Mouse (Mus musculus) WW6 (cell line): Measurements from ENCODE around the gene Cel.
A peak's percentile ranks its signal among the peaks of the same experiment; 100 is the strongest.

Experiments used
- DNase-seq: peaks from one replicate; pipeline ENCODE4 v3.0.0-alpha.2; 2013; ENCODE audit warnings: low read depth, low spot score

The Cel gene

GRCm38 (mm10) chr2:28537634-28537920 lies 25.6 kb downstream of the Cel start:
- no peak for DNase-seq

DNA sequence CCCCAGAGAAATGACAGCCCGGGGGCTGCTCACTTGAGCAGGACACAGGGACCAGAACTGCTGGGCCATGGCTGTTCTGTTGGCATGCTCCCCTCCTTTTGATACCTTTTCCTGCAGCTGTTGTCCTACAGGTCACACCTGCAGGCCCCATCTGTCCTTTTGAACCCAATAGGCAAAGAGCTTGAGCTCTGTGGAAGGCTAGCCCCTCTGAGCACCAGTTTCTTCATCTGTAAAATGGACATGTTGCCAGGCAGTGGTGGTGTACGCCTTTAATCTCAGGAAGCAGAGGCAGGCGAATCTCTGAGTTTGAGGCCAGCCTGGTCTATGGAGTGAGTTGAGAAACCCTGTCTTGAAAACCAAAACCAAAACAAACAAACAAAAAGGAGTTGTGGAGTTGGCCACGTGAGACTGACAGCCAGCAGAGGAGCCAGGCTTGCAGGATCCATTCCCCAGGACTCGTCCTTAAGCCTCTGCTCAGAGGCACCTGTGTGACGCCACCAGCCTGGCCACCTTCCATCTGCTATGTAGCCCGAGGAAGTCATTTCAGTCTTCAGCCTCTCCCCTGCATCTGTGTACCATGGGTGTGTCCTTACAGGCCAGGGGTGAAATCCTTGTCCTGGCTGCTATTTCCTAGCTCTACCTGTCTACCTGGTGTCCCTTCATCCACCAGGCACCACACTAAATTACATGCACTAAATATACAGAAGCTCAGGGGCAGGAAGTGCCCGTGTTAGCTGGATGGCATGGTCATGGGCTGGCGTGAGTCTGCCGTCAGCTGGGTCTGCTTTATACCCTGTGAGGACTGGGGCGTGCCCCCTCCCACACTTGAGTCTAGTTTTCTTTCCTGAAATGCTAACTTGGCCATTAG lies 26.2 kb downstream of the Cel start:
- no peak for DNase-seq

DNA sequence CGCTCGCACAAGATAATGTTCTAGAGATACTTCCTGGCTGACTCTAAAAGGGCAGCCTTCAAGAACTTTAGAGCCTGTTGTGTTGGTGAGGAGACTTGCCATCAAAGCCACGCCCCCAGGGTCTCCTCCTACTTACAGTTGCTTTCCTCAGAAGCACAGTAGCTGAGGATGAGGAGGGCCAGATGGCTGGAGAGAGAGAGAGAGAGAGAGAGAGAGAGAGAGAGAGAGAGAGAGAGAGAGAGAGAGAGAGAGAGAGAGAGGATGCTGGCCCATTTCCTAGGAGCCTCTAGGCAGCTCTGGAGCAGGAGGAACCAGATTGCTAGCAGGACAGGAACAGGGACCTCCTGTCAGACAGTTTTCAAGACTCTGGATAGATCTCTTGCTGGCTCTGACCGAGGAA lies 27.0 kb downstream of the Cel start:
- DNase-seq: no peak

DNA sequence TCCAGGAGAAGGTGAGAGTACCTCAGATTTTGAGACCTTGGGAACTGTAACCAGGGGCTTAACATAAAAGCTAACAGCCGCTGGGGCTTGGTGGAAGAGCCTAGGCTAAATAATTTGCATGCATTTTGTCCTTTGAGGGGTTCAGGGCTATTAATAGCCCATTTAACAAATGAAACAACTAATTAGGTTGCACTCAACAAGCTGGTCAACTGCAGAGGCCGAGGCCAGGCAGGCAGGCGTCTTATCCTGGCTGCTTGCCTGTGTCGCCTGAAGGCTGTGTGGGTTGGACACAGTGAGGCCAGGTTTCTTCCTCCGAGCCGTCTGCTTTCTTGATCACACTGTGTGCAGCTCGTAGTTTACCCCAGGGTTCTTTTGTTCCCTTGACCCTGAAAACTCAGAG lies 27.6 kb downstream of the Cel start:
- DNase-seq: no peak

DNA sequence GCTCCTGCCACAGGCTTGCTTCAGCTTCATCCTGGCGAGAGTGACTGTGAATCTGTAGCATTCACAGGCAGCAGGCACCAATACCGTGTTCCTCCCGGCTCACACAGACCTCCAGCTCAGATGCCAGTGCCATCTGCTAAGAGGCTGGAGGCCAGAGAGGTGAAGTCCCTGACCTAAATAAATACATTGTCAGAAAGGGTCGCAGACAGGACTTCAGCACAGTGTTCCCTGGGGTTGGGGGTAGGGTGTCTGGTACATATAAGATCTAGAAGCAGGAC lies 28.0 kb downstream of the Cel start:
- no peak for DNase-seq

DNA sequence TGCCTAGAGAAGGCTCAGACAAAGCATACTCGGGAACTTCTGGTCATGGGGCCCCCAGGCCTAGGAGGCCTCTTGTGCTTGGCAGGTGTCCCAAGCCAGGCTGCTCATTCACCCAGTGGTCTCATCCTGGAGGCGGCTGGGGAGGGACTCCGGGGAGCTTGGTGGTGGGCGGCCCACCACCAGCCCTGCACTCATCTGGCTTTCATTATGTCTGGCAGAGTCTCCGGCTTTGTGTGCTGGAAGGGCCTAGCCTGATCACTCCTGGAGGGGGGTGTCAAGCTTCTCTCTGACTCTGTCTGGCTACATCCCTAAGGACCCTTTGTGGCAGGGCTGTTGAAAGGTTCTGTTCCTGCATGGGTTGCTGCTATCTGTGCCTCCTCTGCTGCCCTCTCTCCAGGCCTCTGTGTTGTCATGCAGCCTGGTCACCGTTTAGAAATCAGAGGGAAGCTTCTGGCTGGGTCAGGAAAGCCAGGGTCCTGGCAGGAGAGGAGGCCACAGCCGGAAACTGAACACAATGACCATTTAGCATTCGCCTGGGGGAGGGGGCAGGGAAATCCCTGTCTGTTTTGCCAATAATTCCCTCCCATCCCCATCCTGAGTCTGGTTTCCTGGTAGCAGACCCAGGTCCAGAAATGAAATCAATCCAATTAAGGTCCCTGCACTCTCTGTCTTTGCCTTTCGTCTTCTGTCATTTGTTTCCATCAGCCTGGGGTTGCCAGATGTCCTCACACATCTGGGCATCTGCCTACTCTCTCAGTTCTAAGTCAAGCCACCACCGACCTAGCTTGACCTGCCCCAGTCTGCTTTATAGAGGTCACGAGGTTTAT lies 28.6 kb downstream of the Cel start:
- no peak for DNase-seq

- DNase-seq: no peak
Observed at GRCm38 (mm10) chr2:28533901-28534435, 29.2 kb downstream of the Cel start.

- DNase-seq: peak; percentile 67
Observed at GRCm38 (mm10) chr2:28532938-28533771, 30.0 kb downstream of the Cel start.

GRCm38 (mm10) chr2:28530311-28530710 lies 32.9 kb downstream of the Cel start:
- DNase-seq: no peak

GRCm38 (mm10) chr2:28529856-28530255 lies 33.3 kb downstream of the Cel start:
- no peak for DNase-seq

DNA sequence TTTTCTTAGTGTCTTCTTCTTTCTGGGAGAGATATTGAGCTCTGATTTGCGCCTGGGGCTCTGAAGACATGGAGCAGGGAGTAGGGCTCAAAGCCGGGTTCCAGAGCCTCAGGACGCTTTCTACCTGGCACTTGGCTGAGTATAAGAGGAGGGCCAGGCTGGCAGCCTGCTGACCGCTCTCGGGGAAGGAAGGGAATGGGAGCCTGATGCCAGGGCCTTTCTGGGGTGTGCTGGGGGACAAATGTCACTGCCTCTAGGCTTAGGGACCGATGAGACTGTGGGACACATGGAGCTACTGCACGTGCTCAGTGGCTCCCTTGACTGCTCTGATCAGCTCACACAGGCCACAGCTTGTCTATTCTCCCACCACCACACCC lies 34.9 kb downstream of the Cel start:
- no peak for DNase-seq

DNA sequence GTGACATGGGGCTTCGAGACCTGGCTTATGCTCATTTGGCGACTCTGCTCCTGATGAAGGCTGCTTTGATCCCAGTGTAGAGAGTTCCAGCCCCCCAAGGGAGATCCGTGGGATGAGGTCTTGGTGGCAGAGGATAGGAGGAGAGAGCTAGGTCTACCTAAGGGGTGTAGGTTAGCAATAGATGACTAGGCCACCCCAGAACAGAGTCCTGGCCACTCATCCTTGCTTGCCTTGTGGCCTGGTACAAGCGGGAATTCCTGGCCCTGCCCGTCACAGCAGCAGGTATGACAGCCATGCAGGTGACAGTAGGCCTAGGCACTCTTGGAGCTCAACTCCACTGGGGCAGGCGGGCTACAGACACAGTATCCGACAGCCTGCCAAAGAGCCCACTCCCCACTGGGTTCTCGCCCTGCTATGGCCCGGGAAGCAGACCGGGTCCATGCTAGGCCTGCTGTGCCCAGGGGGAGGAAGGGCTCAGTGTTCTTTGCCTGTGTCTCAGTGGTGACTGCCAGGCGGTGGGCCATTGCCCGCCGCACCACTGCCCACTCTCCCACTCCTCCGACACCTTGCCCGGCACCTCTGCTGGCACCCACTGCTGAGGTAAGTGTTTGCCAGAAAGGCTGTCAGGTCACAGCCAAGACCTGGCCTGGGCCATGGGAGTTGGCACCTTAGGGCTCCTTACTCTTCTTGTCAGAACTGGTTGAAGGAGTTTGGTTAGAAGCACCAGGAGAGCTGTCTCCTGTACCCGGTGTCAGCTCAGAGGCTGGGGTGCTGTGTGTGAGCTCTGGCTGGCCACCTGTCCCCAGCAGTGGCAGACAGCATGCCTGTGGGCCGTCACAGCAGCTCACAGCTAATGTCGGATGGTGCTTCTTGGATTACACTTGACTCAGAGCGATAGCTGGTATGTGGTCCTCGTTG lies 35.5 kb downstream of the Cel start:
- no peak for DNase-seq

- no peak for DNase-seq
Observed at GRCm38 (mm10) chr2:28525943-28526876, 37.0 kb downstream of the Cel start.

DNA sequence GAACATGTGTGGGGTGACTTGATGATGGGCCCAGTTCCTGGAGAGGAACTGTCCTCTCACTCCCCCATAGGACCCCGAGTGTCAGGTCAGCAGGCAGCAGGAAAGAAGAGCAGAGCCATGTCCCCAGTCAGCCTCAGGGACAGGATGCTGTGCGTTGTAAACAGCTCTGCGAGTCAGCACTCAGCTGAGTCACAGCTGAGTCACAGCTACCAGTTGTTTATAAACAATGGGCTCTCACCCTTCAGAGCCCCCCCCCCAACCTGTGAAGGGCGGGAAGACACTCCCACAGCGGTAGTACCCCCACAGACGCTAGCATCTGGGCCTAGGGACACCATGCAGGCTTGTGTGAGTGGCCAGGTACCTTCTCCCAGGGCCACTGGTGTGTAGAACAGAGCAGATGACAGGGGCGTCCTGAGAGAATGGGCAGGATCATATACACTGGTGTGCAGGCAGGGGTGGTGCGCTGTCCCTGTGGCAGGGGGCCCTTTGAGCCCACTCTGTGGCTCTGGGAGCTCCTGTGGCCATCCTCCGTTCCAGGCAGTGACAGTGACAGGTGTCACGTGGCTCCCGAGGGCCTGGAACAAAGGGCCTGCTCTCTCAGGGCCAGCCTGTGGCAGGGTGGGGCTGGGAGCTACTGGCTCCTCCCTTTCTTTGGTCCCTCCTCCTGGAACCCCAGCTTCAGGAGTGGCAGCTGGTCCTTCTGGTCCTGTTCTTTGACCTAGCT lies 37.8 kb downstream of the Cel start:
- DNase-seq: no peak

DNA sequence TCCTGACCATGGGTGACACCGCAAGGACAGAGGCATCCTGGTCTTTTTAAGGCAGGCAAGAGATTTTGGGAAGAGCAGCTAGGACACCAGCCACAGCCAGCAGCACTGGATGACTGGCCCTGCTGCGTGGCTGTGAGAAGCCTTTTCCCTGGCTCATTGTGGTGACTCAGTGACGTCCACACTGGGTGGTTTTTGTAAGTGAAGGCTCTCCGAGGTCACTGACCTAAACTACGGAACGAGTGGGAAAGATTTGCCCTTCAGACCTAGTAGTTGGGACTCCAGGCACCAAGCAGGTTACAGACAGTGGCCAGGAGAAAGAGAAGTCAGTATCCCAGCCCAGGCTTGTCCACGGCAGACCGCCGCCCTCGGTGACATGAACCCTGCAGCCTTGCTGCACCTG lies 38.8 kb downstream of the Cel start:
- DNase-seq: no peak

DNA sequence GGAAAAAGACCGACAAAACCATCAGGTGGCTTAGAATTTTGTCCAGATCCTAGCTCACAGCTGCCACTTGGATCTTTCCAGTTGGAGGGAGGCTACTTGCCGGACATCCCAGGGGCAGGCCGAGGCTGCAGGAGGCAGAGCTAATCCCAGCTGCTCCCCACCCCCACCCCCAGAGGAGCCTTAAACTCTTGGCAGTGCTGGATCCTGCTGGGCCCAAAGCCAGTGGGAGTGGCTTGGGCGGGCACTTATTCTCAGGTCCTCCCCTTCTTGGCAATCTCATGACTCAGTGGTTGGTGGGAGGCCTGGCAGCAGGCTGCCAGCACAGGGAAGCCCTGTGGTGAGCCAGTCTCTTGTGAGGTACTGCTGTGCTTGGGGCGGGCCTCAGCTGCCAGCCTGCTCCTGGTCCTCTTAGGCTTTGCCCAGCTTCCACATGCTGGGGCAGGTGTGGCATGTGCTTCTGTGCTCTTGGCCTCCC lies 39.5 kb downstream of the Cel start:
- no peak for DNase-seq

DNA sequence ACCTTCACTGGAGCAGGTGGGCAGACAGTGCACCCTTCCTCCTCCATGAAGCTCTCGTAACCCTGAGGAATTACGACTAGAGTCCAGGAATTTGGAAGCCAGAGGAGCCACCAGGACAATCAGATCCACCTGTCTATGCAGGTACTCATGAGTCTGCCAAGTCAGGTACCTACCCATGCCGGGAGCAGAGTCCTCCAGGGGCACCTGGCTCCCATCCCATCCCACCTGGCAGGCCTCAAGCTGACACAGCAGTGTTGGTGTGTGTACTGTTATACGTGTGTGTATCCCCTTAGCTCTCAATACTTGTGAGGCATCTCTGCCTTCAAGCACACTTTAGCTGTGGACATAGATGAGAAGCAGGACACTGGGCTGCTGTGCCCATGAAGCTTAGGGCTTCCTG lies 41.0 kb downstream of the Cel start:
- no peak for DNase-seq

DNA sequence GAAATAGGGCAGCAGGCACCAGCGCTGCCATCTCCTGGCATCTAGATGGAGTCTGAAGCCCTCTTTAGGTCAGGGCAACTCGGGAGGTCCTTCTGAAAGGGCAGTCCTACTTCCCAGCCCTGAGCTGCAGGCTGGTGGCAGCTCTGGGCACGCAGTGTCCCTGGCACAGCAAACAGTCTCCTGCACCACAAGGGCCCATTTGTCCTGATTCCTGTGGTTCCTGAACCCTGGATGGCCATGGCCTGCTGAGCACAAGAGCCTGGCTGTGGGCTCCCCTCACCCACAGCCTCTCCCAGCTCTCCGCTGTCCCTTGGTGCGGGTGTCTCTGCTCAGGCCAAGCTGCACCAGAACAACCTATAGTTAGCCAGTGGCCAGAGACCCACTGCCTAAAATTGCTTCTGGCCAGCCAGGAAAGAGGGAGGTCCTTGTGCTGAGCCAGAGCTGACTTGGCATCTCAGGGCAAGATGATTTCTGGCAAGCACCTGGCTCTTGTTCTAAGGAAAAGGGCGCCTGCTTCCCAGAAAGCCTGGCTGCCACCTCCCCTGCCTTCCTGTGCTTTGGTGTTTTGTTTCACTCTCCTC lies 41.5 kb downstream of the Cel start:
- DNase-seq: no peak

GRCm38 (mm10) chr2:28520581-28520980 lies 42.6 kb downstream of the Cel start:
- no peak for DNase-seq
